Mouse (Mus musculus): Measurements from ENCODE around the gene Rab17. TPM values are rescaled to one million over a fixed set of nuclear protein-coding genes. Genes with fewer than 3 reads are reported as not detected.

The Rab17 gene
- total RNA-seq, 2 experiments from 2014 or later = not detected

DNA sequence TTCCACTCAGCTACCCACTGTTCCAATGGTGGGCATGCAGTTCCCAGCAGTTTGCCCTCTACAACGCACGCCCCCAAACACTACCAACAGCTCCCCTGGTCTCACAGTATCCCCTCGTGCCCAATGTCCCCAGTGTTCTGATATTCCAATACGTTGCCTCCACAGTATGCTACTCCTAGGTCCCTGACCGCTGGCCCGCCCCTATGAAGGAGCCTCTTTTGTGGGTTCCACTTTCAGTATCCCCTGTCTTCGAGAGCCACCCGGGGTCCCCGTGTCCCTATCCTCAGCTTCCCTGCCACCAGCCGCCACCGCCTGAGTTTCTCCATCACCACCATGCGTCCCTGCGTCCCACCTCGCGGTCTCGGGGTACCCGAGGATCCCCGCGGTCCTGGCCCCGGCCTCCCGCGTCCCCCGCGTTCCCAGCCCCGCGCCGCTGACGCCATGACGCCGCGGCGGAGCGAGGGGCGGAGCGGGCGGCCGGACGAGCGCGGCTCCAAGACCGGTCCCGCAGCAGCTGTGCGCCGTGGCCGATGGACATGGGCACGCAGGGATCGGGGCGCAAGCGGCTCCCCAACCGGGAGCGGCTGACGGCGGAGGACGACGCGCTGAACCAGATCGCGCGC, 28.9 kb upstream of the Rab17 start, which contains the start of gene Lrrfip1:
Lrrfip1 (plus strand) TSS at position 470 of the 623 bp plus-strand sequence.
- intact Hi-C loops (cut with DNase I) = no loop called here
- DNase-seq = peak; percentile 45 to 70

DNA sequence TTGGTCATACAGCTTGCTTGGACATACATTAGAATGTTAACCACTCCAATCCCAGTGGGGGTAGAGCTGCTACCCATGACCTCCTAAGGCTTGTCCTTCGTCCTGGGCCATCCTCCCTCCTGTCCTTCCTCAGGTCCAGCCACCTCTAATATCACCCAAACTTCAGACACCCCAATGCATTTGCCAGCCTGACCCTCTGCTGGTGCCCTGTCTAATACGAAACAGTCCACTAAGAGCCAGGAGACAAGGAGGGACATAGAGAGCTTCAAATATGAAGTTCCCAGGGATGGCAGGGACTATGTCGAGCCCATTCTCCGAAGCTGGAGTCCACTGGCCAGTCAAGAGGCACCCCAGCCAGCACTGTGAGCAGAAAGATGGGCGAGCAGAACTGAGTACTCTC, 28.2 kb upstream of the Rab17 start:
- intact Hi-C loops (cut with DNase I) = no loop called here
- peak in 1 of 2 experiments; percentile 10 for DNase-seq

DNA sequence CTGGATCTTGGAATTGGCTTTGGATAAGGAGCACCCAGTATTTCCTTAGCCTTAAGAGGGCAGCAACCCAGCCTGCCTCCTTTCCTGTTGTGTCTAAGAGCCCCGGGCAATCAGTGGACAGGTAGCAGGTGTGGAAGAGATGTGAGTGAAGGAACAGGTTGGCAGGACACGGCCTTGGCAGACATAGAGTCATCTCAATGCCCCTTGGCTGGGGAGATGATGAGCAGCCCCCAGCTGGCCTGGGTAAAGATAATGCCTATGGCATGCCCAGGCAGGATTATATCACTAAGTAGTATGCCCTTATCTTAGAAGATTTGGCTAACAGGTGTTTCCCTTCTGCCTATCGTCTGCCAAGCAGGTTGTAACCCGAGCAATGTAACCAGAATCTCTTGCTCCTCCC, 27.7 kb upstream of the Rab17 start:
- intact Hi-C loops (cut with DNase I) = no loop called here
- peak in 1 of 2 experiments; percentile 6 for DNase-seq

DNA sequence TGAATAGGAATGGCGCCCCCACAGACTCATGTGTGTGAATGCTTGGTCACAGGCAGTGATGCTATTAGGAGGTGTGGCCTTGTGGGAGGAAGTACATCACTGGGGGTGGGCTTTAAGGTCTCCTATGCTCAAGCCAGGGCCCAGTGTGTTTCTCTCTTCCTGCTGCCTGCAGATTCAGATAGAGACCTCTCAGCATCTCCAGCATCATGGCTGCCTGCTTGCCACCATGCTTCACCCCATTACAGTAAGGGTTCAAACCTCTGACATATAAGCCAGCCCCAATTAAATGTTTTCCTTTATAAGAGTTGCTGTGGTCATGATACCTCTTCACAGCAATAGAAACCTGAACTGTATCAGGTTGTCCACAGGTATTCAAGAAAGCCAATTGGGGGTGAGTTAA, 26.5 kb upstream of the Rab17 start:
- intact Hi-C loops (cut with DNase I) = no loop called here
- peak in 1 of 2 experiments; percentile 6 for DNase-seq

DNA sequence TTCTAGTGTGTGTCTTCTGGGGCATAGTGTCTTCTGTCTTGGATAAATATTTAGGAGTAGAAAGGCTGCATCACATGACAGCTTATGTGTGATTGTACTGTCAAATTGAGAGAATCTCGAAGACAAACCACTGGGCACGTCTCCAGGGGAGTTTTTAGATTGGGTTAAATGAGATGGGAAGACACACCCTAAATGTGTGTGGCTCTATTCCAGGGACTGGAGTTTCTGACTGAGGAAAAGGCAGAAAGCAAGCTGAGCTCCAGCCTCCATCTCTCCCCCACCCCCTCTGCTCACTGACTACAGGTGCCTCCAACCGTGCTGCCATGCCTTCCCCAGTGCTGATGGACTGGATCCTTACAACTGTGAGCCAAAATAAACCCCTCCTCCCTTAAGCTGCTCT, 11.9 kb upstream of the Rab17 start:
- peak in 1 of 2 experiments; percentile 1 for DNase-seq
- intact Hi-C loops (cut with DNase I) = loop anchor here (5.0 kb wide), 1 partner anchor 36 kb away; no protein-coding TSS in a partner anchor

DNA sequence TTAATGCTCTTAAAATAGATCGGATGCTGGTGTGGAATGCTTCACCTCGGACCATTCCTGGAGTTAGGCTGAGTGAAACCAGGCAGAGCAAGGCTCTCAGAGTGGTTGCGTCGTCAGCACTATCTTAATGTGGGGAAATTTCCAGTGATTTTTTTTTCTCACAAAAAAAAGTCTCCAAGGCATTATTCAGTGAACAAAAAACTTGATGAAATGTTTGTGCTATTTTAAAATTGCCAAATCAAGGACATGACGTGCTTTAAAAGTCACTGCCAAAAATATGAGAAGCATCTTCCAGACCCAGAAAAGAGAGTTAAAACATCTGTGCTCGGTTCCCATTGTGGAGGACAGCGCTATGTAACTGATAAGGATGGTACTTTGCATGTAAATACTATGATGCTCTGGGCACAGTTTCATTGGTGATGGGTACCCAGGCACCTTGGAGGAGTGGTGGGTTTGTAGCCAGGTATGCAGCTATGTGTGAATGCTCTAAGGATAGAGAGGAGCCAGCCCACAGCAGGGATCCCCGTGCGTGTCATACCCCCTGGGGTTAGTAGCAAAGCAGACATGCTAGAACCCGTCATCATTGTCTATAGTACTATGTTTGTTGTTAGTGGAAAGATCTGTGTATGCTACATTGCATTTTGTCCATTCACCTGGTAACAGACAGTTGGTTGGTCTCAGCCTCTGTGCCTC, 11.3 kb upstream of the Rab17 start:
- peak in 1 of 2 experiments; percentile 8 for DNase-seq
- intact Hi-C loops (cut with DNase I) = loop anchor here (5.0 kb wide), 1 partner anchor 37 kb away; no protein-coding TSS in a partner anchor

DNA sequence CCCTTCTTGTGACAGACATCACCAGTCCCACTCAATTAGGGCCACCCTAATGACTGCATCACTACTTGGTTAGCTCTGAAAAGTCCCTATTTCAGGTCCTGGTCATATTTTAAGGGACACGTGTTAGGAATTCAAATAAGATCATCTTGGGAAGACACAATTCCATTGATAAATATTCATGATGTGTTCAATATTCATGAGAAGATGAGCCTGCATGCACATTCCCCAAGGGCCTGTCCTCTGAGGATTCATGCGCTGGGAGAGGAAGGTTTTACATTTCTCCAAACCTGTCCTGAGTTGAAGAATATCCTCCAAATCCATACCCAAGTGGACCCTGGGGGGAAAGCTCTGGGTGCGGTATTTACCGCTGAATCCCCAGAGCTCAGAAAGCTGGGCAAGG, 6.5 kb upstream of the Rab17 start:
- intact Hi-C loops (cut with DNase I) = no loop called here
- DNase-seq = no peak

DNA sequence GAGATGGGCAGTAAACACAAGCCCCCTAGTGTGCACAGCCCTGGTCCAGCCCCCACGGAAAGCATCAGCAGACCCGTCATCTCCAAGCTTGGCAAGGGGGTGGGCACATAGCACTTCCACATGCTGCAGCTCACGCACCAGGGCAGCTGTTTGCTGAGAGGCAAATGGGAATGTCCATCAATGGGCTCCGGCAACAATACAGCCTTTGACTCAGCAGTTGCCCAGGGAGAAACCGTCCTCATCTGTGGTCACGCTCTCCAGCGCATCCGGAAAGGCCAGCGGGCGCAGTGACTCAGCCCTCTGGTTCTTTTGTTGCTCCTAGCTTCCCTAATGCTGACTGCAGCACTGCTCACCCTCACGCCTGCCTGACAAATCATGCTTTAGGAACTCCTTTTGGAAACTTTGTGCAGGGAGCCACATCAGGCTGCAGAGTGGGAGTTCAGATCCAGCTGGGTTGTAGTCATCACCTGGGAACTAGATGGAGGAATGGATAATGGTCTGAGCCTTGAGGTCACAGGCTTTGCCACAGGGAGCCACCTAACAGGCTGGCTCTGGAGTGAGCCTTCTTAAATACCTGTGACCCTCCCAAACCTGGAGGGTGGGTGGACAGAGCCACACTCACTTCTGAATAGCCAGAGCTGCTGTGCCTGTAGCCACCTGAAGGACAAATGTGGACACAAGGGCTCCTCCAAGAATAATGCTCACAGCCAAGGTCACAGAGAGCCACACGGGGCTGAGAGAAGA, 5.6 kb upstream of the Rab17 start:
- intact Hi-C loops (cut with DNase I) = loop anchor here (5.0 kb wide), 2 partner anchors 62 to 272 kb away; no protein-coding TSS in a partner anchor
- DNase-seq = peak; percentile 28 to 36

DNA sequence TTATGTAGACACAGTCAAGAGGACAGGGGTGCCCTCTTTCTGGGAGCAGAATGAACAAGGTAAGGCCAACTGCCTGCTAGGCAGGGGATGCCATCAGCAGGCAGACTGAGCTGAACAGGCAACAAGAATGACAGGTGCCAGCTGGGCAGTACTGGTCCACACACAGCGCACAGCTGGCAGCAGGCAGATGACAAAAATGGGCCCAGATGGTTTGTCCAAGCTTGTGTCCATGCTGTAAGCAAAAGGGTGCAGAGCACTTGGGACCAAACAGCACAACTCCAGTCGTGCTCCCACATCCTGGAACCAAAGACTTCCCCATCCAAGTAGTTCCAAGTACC, 4.1 kb upstream of the Rab17 start:
- intact Hi-C loops (cut with DNase I) = loop anchor here (2.0 to 5.0 kb wide), 3 partner anchors 64 to 274 kb away; no protein-coding TSS in a partner anchor
- DNase-seq = no peak

DNA sequence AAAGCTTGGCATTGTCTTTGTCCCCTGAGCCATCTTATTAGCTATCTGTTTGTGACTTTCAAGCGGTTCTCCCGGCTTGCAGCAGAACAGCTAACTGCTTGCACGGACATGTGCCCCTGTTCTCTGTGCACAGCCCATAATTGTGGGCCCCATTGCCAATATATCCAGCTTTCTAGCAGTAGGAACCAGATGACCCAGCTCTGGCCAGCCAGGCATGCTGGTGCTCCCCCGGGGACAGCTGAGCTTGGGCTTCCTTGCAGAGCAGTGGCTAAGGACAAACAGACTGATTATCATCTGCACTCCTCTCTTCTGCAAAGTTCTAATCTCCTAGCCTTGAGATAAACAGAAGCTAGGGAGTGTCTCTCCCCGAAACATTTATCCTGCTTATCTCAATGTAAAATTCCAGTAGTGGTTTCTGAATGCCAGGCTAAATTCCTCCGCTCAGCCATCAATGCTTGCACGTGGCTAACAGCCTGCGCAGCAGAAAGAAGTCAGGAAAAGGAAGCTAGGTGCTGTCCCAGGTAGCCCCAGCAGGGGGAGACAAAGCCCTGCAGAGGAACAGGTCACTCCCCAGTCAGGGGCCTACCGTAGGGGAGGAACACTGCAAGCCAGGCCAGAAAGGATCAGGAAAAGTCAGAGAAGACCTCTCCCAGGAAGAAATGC, 3.6 kb upstream of the Rab17 start:
- peak; percentile 90 to 95 for DNase-seq
- intact Hi-C loops (cut with DNase I) = loop anchor here (2.0 to 5.0 kb wide), 3 partner anchors 64 to 274 kb away; no protein-coding TSS in a partner anchor

DNA sequence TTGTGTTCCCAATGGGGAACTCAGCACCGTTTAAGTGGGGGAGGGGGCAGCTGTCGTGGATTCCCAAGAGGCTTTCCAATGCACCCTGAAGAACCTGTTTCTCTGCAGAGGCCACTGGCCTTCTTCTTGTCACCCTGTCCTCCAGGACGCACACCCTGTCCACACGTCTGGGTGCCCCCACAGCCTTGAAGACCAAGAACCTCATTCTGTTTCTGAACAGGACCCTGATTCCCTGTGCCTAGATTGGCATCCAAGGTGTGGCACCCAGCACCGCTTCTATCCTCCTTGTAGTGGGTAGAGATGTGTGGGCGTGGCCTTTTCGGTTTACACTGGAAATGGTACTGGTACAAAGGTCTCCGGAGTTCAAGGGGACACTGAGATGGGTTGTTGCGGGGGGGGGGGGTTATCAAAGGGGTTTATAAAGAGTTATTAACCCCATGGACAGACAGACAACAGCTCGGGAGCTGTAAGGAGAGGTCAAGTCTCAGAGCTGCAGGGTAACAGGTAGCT, 475 bp upstream of the Rab17 start:
- intact Hi-C loops (cut with DNase I) = loop anchor here (5.0 kb wide), 2 partner anchors 67 to 277 kb away; no protein-coding TSS in a partner anchor

DNA sequence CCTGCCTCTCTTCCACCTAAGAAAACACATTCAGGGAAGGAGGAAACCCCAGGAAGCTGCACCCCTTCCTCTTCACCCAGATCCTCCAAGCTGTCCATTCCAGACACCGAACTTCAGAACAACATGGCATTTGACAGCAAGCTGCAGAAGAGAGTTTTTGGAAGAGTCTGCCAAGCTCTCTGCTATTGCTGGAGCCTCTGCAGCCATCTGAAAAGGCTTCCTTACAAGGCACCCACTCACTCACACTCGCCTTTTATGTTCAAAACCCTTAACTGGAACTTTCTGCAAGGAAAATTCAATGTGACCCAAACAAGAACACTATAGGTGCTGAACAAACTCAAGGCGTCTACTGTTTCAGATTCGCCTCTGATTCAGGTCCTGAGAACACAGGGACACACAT, 812 bp downstream of the Rab17 start:
- no peak for DNase-seq
- intact Hi-C loops (cut with DNase I) = no loop called here

More for the DNA sequence above, 475 bp upstream of the Rab17 start:
- no peak for DNase-seq

DNA sequence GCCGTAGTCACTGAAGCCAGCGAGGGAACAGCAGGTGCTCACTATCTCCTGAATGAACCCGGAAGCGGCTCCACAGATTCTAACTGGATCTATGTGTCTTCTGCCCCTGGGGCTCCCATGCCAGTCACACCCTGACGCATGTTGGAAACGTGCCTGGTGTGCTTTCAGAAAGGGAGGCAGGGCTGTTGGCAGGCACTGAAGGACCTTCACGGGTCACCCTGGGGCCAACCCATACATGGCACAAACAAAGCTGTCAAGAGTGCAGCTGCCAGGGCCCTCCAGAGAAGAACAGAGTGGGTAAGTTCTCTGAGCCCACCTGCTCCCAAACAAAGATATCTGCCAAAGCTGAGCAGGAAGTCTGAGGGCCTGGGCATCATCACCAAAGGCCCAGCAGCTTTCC, 1.9 kb downstream of the Rab17 start:
- intact Hi-C loops (cut with DNase I) = no loop called here
- DNase-seq = no peak

DNA sequence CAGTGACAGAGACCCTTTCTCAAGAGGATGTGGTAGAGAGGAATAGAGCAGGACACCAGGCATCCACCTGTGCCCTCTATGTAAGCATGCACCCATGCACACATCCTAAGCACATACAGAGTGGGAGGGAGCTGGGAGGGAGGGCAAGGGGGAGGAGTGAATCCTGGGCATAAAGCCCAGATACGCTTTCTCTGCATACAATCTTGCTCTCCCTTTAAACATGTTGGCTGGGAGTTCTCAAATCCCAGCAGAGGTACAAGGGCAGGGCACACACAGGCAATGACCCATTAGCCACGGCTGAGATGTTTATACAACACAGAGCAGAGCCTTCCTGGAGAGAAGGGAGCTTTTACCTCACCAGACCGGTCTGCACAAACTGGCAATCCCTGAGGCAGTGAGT, 6.5 kb downstream of the Rab17 start:
- no peak for DNase-seq

DNA sequence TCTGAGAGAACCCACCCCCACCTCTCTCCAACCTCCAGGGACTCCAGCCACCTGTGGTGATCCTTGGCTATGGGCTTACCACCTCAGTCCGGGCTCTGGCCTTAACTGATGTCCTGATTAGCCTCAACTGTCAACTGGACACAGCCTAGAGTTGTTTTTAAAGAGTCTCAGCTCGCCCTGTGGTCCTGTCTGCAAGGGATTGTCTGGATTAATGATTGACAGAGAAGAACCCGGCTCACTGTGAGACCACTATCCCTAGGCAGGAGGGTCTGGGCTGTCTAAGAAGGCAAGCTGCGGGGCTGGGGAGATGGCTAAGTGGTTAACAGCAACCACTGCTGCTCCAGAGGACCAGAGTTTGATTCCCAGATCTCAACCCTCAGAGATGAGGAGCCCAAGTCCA, 6.9 kb downstream of the Rab17 start:
- intact Hi-C loops (cut with DNase I) = no loop called here
- no peak for DNase-seq

More for the DNA sequence above, 6.5 kb downstream of the Rab17 start:
- intact Hi-C loops (cut with DNase I) = no loop called here

DNA sequence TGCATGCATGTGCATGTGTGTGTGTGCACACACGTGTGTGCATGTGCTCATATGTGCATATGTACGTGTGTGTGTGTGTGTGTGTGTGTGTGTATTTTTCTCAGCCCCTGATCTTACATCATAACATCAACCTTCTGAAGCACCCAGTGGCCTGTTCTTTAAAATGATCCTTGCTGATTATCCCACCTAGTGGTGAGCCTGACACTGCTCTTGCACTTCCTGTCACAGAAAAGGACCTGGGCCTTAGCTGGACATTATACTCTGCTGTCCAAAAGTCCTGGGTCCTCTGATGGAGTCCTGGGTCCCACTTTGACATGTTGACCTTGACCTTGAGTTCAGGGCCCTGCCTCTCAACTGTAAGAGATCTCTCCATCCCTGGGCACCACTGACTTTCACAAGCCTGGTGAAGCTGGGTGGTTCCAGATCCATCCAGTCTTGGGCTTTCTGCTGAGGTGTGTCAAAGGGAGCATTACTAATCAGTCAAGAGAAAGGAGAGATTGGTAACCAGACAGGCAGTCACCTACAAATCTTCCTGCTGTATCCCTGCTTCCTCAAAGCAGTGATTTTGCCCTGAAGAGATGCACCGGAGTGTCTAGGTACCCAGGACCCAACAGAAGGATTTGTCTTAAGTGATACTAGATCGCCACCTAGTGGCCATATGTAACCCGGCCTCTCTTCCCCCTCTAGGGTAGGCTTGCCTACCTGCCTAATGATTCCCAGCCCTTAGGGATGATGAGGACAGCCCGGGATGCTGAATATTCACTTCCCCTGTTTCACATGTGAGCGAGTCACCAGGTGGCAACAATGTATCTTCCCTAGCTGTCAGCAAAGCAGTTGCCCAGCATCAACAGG, 13.0 kb downstream of the Rab17 start:
- intact Hi-C loops (cut with DNase I) = loop anchor here (1.0 to 10.0 kb wide), 5 partner anchors 28 to 892 kb away; no protein-coding TSS in a partner anchor
- DNase-seq = peak in 1 of 2 experiments; percentile 31

DNA sequence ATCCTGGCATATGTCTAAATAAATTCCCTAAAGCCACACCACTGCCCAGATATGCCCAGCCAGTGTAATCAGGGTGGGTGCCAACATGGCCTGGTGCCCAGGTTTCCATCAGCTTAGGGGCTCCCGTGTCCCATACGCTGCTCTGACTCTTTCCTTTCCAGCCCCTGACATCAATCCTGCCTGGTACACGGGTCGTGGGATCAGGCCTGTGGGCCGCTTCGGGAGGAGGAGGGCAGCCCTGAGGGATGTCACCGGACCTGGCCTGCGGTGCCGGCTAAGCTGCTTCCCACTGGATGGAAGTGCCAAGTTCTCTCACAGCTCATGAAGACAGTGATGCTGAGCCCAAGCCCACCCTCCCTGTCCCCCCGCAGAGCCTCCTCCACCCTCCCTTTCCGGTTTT, 15.8 kb downstream of the Rab17 start:
- no peak for DNase-seq

DNA sequence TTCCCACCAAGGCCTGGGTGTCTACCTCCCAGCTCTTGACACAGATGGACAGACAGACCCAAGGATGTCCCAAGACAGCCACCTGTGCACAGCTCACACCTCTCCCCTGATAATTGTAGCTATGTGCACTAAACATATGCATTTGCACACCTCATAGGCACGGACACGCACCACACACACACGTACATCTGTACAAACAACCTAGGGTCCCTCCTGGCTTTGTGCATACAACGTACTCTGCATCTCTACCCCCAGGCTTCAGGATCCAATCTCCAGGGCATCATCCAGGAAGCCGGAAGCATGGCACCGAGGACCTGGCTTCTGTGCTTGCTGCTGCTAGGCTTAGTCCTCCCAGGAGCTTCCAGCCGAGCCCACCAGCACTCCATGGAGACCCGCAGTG, 16.7 kb downstream of the Rab17 start, which contains the start of gene Prlh:
Prlh (plus strand) TSS at position 301 of the 400 bp plus-strand sequence.
- intact Hi-C loops (cut with DNase I) = loop anchor here (10.0 kb wide), 1 partner anchor 888 kb away; no protein-coding TSS in a partner anchor

More for the DNA sequence above, 15.8 kb downstream of the Rab17 start:
- intact Hi-C loops (cut with DNase I) = loop anchor here (10.0 kb wide), 1 partner anchor 889 kb away; no protein-coding TSS in a partner anchor

DNA sequence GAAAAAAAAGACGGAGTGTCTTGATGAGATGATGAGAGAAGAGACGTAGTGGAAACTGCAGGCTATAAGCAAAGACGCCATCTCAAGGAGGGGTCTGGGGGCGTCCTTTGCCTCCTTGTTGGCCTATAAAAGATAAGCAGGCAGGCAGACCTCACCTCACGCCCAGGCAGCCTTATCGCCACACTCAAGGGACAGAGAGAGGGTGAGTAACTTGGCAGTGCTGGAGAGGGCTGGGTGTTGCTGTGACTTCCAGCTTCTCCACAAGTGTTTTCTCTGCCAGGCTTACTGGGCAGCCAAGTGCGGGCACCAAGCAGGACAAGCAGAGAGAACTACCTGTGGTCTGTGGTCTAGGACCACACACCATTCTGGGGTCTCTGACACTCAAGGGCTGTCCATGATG, 17.8 kb downstream of the Rab17 start:
- no peak for DNase-seq
- intact Hi-C loops (cut with DNase I) = loop anchor here (10.0 kb wide), 1 partner anchor 887 kb away; no protein-coding TSS in a partner anchor

More for the DNA sequence above, 16.7 kb downstream of the Rab17 start, which contains the start of gene Prlh:
- DNase-seq = no peak

Data from gastrocnemius, postnatal 36 days (tissue).